Mouse (Mus musculus): ENCODE results near the gene Rnf40. TPM values are rescaled to one million over a fixed set of nuclear protein-coding genes. Genes with fewer than 3 reads are reported as not detected.

Rnf40 gene
- total RNA-seq (2022): 10 to 100 TPM; 70.0 to 79.2 (median 72.7) TPM

DNA sequence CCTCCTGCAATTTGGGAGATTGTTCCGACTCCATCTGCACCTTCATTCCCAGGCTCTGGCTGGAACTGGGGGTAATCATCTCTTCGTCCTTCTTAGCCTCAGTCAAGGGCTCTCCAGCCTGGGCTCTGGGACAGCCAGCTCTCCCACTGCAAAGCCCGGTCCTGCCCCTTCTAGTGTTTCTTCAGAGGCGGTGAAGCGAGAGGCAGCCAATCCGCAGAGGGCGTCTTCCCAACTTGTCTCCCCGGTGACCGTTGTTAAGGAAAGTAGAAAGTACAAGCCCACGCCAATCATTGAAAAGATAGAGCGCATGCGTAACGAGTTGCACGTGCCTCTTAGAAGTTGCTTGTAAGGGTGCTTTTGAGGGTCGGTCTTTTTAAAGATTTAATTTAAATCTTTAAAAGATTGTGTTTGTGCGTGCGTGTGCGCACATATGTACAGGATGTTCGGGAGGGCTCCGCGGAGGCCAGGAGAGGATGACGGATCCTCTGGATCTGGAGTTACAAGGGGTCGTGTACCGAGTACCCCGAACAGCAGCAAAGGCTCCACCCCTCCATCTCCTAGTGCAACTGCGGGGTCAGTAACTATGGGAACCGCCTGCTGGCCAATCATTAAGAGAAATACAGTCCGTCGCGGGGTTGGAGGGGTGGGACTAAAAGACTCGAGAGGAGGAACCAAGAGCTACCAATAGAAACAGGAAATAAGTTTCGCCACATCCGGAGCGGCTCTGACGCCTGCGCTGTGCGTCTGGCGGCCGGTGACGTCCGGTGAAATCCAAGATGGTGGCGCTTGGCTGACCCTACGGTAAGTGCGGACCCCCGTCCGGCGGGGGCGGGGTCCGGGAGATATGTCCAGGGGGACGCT is at the start of gene Rnf40, which contains the start of gene Ccdc189:
TSS of gene Rnf40 (plus strand) at position 757 of the 861 bp plus-strand sequence.
TSS of gene Ccdc189 (minus strand) at position 585 of the 861 bp plus-strand sequence.
- peak; percentile 95 to 97 for DNase-seq (ENCODE audit: low spot score in 2 of 2)

DNA sequence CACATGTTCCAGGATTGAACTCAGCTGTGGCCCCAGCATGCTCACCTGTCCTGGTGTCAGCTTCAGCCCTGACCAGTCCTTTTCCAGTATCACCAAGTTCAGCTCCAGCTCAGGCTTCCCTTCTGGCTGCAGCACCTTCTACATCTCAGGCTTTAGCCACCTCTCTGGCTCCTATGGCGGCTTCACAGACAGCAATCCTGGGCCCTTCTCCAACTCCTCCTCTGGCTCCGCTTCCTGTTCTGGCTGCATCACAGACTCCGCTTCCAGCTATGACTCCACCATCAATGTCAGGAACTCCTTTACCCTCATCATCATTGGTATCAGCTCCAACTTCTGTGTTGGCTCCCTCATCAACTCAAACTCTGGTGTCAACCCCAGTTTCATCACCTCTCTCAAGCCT is 46.9 kb upstream of the Rnf40 start:
- no peak for DNase-seq (ENCODE audit: low spot score in 2 of 2)

DNA sequence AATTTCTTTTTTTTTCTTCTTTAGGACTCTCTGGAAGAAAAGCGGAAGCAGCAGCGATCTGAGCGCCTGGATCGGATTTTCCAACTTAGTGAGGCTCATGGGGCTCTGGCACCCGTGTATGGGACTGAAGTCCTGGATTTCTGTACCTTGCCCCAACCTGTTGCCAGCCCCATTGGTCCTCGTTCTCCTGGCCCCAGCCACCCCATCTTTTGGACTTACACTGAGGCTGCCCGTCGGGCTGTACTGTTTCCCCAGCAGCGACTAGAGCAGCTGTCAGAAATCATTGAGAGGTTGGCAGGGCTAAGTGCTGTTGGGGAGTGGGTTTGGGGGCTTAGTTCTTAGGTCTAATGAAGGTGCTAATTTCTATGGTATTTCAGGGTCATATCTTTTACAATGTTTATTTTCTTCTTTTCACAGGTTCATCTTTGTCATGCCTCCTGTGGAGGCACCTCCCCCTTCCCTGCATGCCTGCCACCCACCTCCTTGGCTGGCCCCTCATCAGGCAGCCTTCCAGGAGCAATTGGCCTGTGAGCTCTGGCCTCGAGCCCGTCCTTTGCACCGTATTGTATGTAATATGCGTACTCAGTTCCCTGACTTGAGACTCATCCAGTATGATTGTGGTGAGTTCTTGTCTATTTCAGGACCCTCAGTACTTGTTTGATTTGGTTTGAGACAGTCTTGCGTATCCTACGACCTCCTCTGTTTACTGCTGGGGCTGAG is 39.3 kb upstream of the Rnf40 start:
- peak in 1 of 2 experiments; percentile 38 for DNase-seq (ENCODE audit: low spot score in 2 of 2)

DNA sequence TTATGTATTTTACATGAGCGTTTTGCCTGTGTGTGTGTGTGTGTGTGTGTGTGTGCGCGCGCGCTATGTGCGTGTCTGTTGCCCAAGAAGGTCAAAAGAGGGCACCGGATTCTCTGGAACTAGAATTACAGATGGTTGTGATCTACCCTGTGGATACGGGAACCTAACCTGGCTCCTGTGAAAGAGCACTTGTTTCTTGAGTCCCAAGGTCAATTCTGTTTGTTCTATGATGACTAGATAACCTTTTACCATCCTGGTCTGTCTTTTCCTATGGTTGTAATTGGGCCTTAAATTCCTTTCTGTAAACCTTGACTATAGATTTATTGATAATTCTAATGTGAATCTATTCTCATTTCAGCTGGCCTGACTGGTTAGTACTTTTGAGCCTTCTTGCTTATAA is 37.0 kb upstream of the Rnf40 start:
- no peak for DNase-seq (ENCODE audit: low spot score in 2 of 2)

DNA sequence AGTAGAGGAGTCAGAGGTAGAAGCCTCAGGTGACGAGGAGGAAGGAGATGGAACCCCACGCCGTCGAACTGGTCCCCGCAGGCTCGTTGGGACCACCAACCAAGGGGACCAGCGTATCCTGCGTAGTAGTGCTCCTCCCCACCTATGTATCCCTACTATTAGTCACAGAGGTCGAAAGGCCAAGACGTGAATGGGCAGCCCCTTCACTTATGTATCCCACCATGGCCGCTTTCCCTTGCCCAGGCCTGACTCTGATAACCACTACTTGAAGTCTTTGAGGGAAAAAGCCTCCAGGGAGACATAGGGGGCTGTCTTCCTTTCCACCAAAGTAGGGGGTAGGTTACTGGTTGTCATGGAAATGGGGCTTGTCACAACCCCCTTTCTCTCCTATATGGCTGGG is 28.0 kb upstream of the Rnf40 start:
- DNase-seq (ENCODE audit: low spot score in 2 of 2): no peak

DNA sequence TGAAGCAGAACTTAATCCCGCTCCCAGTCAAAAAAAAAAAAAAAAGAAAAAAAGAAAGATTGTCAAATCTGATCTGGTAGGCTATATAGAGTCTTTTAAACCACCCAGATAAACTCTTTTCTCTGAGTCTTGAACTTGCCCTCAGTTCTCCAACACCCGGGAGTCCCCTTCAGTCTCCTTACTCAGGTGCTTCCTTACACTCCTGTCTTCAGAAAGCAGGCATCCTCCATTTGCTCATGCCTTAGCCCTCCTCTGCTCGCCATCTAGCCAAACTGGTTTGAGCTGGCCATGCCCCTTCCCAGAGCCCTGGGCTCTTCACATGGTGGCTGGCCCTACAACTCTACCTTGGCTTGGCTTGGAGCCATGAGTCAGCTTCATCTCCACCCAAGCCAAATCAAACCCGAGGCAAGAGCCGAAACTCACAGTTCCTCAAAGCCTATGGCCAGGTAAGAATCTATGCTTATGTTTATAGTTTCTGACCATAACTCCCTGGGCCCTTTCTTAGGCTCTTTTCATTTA is 27.2 kb upstream of the Rnf40 start, which contains the start of gene Tmem265:
TSS of gene Tmem265 (plus strand) at position 51 of the 519 bp plus-strand sequence.
- DNase-seq (ENCODE audit: low spot score in 2 of 2): no peak

DNA sequence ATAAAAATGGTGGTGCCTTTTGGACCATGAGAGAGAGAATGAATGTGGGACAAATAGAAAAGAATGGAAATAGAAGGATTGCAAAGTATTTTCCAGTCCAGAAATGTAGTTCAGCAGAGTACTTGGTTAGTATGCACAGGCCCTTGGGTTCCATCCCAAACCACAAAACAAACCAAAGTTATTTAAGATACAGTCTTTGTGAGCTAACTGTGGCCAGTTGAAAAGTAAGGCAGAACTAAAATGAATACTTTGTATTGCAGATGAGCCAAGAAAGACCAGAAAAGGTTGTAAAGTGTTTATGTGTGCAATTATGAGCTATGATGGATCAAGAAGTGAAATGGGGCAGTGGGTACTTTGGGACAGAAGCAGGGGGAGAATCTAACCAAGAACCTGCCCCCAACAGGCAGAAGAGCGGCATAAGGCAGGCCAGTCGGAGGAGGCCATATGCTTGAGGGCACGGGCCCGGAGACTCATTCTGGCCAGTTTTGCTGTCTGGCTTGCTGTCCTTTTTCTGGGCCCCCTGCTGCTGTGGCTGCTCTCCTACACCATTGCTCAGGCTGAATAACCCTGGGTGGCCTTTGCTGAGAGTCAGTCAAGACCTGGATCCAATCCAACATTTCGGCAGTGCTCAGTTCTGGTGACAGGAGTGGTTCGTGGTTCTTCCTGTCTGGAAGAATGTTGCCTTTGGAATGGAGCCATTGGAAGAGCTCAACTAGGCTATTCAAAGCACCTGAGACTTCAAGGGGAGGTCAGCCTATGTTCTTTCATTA is 24.0 kb upstream of the Rnf40 start:
- no peak for DNase-seq (ENCODE audit: low spot score in 2 of 2)

DNA sequence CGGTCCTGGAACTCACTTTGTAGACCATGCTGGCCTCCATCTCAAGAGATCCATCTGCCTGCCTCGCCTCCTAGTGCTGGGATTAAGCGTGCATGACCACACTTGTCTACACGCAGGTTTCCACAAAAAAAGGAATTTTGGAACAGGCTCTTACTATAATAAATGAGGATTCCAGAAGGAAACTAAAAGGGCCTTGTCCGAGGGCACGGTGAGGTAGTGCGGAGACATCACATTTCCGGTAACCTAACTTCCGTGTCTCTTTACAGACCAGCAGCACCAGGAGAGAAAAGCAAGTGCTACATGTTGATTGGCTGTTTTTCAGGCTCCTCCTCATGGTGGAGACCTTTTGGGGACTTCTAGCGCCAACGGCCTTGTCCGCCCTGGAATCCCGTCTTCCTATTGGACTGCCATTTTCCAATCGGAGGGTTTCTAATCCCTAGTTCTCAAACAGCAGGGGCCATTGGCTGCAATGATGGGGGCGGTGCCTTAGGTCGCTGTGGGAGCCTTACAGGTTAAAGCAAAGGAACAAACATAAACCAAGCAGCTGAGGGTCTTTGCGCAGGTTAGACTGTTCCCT is 15.6 kb upstream of the Rnf40 start, which contains the start of gene Phkg2:
TSS of gene Phkg2 (plus strand) at position 446 of the 577 bp plus-strand sequence.
- DNase-seq (ENCODE audit: low spot score in 2 of 2): peak; percentile 93 to 97

DNA sequence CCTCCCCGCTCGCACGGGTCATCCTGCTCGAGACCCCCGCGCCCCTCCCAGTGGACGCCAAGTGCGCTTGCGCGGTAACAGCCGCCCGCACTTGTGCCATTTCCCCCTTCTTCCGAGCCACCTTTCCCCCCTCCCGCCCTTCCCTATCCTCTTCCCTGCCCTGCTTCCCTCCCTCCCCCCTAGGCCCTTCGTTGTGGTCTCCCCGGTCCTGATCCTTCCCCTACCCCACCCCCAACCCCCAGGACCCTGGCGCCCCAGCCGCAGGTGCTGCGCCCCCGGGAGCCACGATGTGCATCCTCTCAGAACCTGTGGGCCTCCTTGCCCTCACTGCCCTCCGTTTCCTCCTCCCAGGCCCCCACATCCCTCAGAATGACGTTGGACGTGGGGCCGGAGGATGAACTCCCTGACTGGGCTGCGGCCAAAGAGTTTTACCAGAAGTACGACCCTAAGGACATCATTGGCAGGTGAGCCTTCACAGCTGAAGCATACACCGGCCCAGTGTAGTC is 15.0 kb upstream of the Rnf40 start:
- DNase-seq (ENCODE audit: low spot score in 2 of 2): no peak

DNA sequence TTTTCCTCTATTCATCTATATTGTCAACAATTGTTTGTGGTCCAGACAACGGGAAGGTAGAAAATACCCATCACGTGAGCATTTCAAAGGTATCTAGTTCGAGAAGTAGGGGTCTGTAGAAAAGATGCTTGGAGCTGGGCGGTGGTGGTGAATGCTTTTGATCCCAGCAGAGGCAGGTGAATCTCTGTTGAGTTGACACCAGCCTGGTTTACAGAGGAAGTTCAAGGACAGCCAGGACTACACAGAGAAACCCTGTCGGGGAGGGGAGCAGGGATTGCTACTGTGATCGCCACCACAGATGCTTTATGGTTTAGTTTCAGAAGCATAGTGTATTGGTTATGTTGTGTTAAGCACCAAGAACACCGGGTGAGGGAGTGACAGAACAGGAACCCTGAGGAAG is 14.5 kb upstream of the Rnf40 start:
- no peak for DNase-seq (ENCODE audit: low spot score in 2 of 2)

DNA sequence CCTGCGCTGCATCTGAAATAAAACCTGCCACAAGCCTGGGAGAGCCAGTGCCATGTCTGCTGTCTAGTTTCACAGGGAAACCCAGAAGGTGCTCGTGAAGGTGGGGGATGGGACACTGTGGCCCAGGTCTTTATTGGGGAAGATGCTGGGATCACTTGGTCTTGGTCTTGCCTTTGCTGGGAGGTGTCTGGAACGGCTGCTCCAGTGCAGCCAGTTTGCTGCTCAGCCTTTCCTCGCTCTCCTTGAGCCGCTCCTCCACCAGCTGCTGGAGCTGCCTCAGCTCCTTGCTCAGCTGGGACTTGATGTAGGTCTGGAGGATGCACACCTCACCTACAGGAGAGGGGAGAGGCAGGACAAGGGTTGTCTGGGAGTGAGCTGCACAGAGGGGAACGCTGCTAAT is 5.3 kb upstream of the Rnf40 start:
- DNase-seq (ENCODE audit: low spot score in 2 of 2): no peak

DNA sequence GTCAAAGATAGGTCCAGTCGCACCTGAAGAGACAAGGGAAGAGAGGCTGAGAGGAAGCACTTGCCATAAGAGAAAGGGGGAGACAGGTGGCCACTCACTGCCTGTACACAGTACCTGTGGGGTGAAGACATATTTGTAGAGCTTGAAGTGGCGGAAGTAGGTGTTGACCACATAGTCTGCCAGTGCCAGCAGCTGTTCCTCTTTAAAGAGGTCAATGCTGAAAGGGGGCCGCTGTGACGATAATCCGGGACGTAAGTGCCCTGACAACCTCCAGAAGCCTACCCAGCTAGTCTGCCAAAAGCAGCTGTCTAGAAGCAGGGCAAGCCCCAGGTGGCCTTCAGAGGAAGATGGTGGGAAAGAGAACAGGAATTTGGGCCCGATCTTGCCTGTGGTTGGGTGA is 3.5 kb upstream of the Rnf40 start:
- DNase-seq (ENCODE audit: low spot score in 2 of 2): no peak

DNA sequence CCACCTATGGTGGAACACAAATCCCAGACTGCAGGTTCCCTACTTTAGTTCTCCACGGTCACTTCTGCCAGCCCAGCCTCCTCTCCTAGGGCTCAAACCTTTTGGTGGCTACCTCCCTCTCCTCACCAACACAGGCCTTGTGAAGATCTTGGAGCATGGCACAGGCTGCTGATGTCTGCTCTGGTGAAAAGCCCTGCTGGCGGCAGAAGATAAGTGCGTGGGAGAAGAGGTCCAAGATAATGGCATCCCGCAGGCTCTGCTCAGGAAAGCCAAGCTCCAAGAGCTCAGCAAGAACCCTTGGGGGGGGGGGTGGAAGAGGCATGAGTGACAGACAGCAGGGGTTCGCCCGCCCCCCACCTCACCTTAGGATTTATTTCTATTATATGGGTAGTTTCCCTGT is 2.4 kb upstream of the Rnf40 start:
- no peak for DNase-seq (ENCODE audit: low spot score in 2 of 2)

DNA sequence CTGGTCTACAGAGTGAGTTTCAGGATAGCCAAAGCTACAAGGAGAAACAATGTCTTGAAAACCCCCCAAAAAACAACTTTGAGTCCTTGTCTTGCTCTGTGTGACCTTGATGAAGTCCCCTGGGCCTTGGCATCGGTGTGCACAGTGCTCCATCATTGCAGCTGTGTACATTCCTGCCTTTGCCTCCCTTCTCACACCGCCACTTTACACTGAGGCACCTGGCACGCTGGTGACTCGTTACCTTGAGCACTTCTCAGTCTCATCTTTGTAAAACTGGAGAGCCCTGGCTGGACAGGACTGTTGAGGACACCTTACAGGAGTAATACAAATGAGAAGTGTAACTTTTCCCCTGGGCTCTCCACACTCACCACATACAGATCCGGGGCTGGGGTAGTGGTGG is 1.4 kb upstream of the Rnf40 start:
- no peak for DNase-seq (ENCODE audit: low spot score in 2 of 2)

DNA sequence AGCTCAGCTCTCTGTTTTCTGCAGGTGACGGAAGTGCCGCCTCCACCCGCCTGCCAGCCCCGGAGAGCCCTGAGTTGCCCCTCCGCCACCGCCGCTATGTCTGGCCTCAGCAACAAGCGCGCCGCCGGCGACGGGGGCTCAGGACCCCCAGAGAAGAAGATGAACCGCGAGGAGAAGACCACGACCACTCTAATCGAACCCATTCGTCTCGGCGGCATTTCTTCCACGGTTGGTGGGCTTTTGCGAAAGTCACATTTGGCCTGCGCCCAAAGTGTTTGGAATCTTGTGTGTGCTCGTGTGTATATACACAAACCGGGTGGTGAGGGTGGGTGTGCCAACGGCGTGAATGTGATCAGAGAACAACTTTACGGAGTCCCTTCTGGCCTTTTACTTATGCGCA is 334 bp downstream of the Rnf40 start:
- DNase-seq (ENCODE audit: low spot score in 2 of 2): no peak

DNA sequence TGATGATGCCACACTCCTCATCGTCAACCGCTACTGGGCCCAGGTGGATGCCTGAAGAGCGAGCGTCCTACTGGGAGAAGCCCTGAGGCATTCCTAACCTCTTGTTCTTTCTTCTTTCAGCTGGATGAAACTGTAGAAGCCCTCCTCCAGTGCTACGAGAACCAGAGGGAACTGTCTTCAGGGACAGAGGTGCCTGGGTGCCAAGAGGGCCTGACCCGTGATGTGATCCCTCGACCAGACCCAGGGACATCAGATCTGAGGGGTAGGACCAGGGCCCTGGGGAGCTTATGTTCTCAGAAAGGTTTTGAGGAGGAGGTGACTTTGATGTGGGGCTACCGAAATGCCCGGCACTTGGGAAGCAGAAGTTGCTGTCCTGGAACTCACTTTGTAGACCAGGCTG is 1.1 kb downstream of the Rnf40 start:
- DNase-seq (ENCODE audit: low spot score in 2 of 2): no peak

DNA sequence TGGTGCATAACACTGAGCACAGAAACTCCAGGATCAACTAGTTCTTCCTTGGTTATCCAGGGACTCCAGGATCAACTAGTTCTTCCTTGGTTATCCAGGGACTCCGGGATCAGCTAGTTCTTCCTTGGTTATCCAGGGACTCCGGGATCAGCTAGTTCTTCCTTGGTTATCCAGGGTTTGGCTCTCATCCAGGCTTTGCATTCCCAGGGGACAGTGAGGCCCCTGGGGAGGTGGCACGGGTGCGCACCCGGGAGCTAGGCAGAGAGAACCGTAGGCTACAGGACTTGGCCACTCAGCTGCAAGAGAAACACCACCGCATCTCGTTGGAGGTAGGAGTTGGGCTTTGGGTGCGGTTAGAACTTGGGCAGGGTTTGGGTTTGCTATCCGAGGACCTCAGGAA is 2.5 kb downstream of the Rnf40 start:
- DNase-seq (ENCODE audit: low spot score in 2 of 2): no peak

DNA sequence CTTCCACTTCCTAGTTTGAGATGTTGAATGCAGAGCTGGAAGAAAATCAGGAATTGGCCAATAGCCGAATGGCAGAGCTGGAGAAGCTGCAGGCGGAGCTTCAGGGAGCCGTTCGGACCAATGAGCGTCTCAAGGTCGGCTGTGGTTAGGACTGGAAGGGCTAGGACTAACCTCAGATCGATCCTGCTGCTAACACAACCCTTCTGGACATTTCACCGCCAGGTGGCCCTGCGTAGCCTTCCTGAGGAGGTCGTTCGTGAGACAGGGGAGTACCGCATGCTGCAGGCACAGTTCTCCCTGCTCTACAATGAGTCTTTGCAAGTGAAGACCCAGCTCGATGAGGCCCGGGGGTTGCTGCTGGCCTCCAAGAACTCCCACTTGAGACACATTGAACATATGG is 4.0 kb downstream of the Rnf40 start:
- no peak for DNase-seq (ENCODE audit: low spot score in 2 of 2)

DNA sequence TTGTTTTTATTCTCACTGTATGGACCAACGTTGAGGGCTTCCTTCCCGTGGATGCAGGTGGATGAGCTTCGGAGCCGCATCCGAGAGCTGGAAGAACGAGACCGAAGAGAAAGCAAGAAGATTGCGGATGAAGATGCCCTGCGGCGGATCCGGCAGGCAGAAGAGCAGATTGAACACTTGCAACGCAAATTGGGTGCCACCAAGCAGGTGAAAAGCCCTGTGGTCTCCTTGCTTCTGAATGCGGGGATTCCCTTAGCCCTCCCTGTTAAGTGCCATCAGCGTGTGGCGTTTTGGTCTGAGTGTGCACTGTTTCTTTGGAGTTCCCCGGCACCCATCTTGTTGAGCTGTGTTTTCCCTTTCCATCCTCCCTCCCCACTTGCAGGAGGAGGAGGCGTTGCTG is 8.2 kb downstream of the Rnf40 start:
- no peak for DNase-seq (ENCODE audit: low spot score in 2 of 2)

DNA sequence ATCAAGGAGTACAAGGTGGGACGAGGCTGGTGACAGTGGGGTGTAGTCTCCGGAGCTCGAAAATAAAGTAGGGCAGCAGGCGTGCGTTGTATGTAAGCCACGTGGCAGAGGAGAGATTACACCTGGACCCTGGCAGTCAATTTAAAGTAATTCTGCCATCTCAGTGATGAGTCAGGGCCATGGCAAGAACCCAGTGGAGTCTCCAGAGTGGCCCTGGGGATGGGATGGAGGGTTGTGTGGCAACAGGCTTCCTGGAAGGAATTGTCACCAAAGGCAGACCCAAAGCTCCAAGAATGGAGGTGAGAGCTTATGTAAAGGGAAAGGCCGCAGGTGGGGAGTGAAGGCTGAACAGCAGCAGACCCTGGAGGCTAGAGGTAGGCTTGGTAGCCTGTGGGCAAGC is 12.0 kb downstream of the Rnf40 start:
- DNase-seq (ENCODE audit: low spot score in 2 of 2): no peak

DNA sequence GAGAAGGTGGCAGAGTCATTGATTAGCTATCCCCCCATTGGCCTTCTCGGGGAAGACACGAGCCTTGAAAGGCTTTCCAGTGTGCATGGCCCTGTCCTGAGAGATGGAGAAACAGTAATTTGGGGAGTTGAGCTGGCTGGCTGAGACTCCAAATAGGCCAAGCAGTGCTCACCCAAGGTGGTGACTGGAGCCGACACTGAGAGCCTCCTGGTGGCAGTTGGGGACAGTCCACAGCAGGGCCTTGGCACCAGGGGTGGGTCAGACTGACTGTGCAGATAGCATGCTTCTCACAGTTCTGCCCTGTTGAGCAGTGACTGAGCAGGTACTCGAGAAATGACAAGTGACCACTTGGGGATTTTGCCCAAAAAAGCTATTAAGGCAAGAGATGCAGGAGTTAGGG is 13.2 kb downstream of the Rnf40 start:
- no peak for DNase-seq (ENCODE audit: low spot score in 2 of 2)

Measured in layer of hippocampus, adult 8-10 months (tissue).